Mouse (Mus musculus): Measurements from ENCODE around the gene Lcn8.

DNA sequence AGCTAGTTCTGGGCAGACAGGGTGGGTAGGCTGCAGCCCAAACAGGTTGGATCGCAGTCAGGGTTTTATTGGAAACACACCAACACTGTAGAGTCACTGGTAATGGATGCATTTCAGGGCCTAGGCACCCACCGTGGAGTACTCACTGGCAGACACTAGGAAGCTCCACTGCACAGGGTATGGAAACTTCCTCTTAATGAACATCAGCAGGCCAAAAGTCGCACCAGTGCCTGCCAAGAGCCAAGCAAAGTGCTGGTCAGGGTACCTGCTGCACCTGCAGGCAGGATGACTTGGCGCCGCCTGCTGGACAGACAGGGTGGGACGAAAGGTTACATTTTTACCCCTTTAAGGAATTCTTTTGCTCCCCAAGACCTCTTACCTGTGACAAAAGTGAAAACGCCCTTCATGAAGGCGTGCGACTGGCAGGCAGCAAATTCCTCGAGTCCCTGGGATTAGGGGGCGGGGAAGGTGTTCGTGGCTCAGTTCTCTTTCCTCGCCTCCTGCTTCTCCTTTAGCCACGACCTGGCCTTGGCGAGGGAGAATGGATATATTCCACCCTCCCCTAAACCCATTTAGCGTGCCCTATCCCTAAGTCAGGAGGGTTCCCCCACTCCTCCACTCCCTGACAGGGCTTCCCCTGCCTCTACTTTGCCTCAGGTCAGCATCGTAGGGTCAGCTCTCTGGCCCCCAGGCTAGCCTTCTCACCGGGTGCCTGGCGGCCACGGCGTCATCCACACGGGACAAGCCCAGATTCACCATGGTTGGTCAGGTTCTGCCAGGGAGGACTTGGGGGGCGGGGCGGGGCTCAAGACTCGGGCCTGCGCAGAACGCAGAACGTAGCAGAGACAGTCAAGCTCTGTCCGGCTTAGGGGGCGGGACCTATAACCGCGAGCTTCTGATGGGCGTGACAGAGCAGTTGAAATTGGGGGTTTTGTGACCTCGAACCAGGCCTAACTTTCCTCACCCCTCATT is 31.4 kb upstream of the Lcn8 start, which contains the start of gene Tmem141:
- no peak for TF ChIP-seq TCF3 (IDR thresholded peaks at IDR 0.05; ENCODE audit: insufficient read length, low read depth)
- peak; percentile 80 for TF ChIP-seq POLR2A (IDR thresholded peaks at IDR 0.05; ENCODE audit: insufficient read length, low read depth)
- TF ChIP-seq MAX (IDR thresholded peaks at IDR 0.05; ENCODE audit: low read depth): no peak
- peak; percentile 64 for TF ChIP-seq POLR2AphosphoS2 (IDR thresholded peaks at IDR 0.05; ENCODE audit: insufficient read length, low read depth)
- TF ChIP-seq TCF12 (IDR thresholded peaks at IDR 0.05; ENCODE audit: insufficient read depth, poor library complexity, severe bottlenecking): no peak
- no peak for TF ChIP-seq SRF (IDR thresholded peaks at IDR 0.05; ENCODE audit: control insufficient read depth, insufficient read length, low read depth)
- TF ChIP-seq E2F4 (IDR thresholded peaks at IDR 0.05; ENCODE audit: insufficient read depth): no peak
